Mouse (Mus musculus) neural tube, embryonic 11.5 days (tissue): ENCODE measurements around the gene Tbc1d16. TPM values are rescaled to one million over a fixed set of nuclear protein-coding genes. Genes with fewer than 3 reads are reported as not detected.

Source experiments
- ATAC-seq: fragments of 200-750 bp; cut with Nextera tagmentation; 2 replicates; pipeline ENCODE4 v1.8.0; 2017; ENCODE audit warnings: moderate number of reproducible peaks, mild to moderate bottlenecking, moderate TSS enrichment, moderate library complexity; ENCODE audit not compliant: insufficient read depth, low FRiP score, low TSS enrichment
- DNase-seq: peaks from one replicate; pipeline ENCODE4 v3.0.0-alpha.2; 2015; ENCODE audit warnings: low spot score
- H3K27ac ChIP-seq: fragments of 300-500 bp; sonication (generic); 2 replicates; pipeline ENCODE4 v1.5.1; 2014; ENCODE audit warnings: low read depth, mild to moderate bottlenecking, low read length
- H3K27me3 ChIP-seq: fragments of 300-500 bp; sonication (generic); 2 replicates; pipeline ENCODE4 v1.6.1; 2014; ENCODE audit warnings: mild to moderate bottlenecking, low read length, mixed read lengths; ENCODE audit not compliant: control insufficient read depth, insufficient read depth
- H3K36me3 ChIP-seq: fragments of 300-500 bp; sonication (generic); 2 replicates; pipeline ENCODE4 v1.6.1; 2014; ENCODE audit warnings: mild to moderate bottlenecking, low read length, moderate library complexity, mixed read lengths; ENCODE audit not compliant: control insufficient read depth, insufficient read depth
- H3K4me1 ChIP-seq: fragments of 300-500 bp; sonication (generic); 2 replicates; pipeline ENCODE4 v1.6.1; 2014; ENCODE audit warnings: low read length, mixed read lengths; ENCODE audit not compliant: control insufficient read depth, insufficient read depth
- H3K4me2 ChIP-seq: fragments of 300-500 bp; sonication (generic); 2 replicates; pipeline ENCODE4 v1.6.1; 2014; ENCODE audit warnings: low read depth, mild to moderate bottlenecking, moderate library complexity
- H3K4me3 ChIP-seq: fragments of 300-500 bp; sonication (generic); 2 replicates; pipeline ENCODE4 v1.5.1; 2014; ENCODE audit warnings: low read depth, low read length
- H3K9ac ChIP-seq: fragments of 300-500 bp; sonication (generic); 2 replicates; pipeline ENCODE4 v1.6.1; 2014; ENCODE audit warnings: mild to moderate bottlenecking, low read length
- H3K9me3 ChIP-seq: fragments of 300-500 bp; sonication (generic); 2 replicates; pipeline ENCODE4 v1.6.1; 2016; ENCODE audit warnings: low read length; ENCODE audit not compliant: control insufficient read depth
- WGBS: fragments of 180-500 bp; shearing (Covaris S2); extraction: QIAGEN DNeasy Blood & Tissue Kit; methylation state at CpG from one replicate; pipeline ENCODE4 v1.1.7; 2014; 5-methylcytosine and 5-hydroxymethylcytosine counted together
- polyA plus RNA-seq: library from polyadenylated mRNA; unstranded; fragments of >200 nt; fragmentation: Nextera tagmentation; extraction: Ambion mirVana; gene quantifications from 2 replicates; pipeline ENCODE4 v1.2.1, GENCODE M21; 2014

Gene Tbc1d16
- polyA plus RNA-seq, 1 experiment from 2014 or later: 15.2 TPM

- H3K36me3 ChIP-seq: peaks cover 7% of the 10 kb centered on the region
- ATAC-seq: no peak
- WGBS: 94% methylated on average over 10 of the region's 10 CpGs
Observed at GRCm38 (mm10) chr11:119151073-119151607, 77.2 kb downstream of the Tbc1d16 start.

GRCm38 (mm10) chr11:119150442-119150841 is 77.9 kb downstream of the Tbc1d16 start:
- 72% methylated on average over 10 of the region's 10 CpGs for WGBS
- no peak for DNase-seq
- ATAC-seq: peak; percentile 67; the same call in 1 of the 2 replicates
- no peak overlapping the region for H3K9ac ChIP-seq
- H3K9me3 ChIP-seq: no peaks in the 10 kb centered on the region
- 0 out of 2 replicates have a peak overlapping the region, but pooled peaks have one; percentile 8 for H3K27ac ChIP-seq
- no peak overlapping the region for H3K4me2 ChIP-seq
- H3K4me3 ChIP-seq: no peak overlapping the region
- peaks cover 7% of the 10 kb centered on the region for H3K36me3 ChIP-seq
- H3K4me1 ChIP-seq: peaks cover 6% of the 10 kb centered on the region
- H3K27me3 ChIP-seq: no peaks in the 10 kb centered on the region

More at GRCm38 (mm10) chr11:119151073-119151607, 77.2 kb downstream of the Tbc1d16 start:
- H3K4me1 ChIP-seq: peaks cover 9% of the 10 kb centered on the region
- H3K4me3 ChIP-seq: no peak overlapping the region
- H3K9ac ChIP-seq: no peak overlapping the region
- no peak for DNase-seq
- H3K9me3 ChIP-seq: no peaks in the 10 kb centered on the region
- 0 out of 2 replicates have a peak overlapping the region, but pooled peaks have one; percentile 8 for H3K27ac ChIP-seq
- no peak overlapping the region for H3K4me2 ChIP-seq
- no peaks in the 10 kb centered on the region; the same call in 1 of the 2 replicates for H3K27me3 ChIP-seq

- H3K4me1 ChIP-seq: peaks cover 6% of the 10 kb centered on the region
- no peaks in the 10 kb centered on the region for H3K27me3 ChIP-seq
- 89% methylated on average over 13 of the region's 13 CpGs for WGBS
Observed at GRCm38 (mm10) chr11:119148829-119149228, 79.5 kb downstream of the Tbc1d16 start.

GRCm38 (mm10) chr11:119147153-119147552 is 81.1 kb downstream of the Tbc1d16 start:
- Histone ChIP-seq H3K4me1 (peaks cover 4% of the 10 kb centered on the region), H3K9ac (no peak overlapping the region)
- 86% methylated on average over 8 of the region's 8 CpGs for WGBS

More at GRCm38 (mm10) chr11:119148829-119149228, 79.5 kb downstream of the Tbc1d16 start:
- H3K4me3 ChIP-seq: no peak overlapping the region
- H3K4me2 ChIP-seq: no peak overlapping the region
- no peak for ATAC-seq
- H3K36me3 ChIP-seq: peaks cover 4% of the 10 kb centered on the region
- DNase-seq: no peak
- H3K9ac ChIP-seq: no peak overlapping the region
- H3K27ac ChIP-seq: no peak overlapping the region
- H3K9me3 ChIP-seq: no peaks in the 10 kb centered on the region

GRCm38 (mm10) chr11:119146140-119146539 is 82.2 kb downstream of the Tbc1d16 start:
- ATAC-seq (no peak), DNase-seq (no peak)
- no peak overlapping the region for H3K4me2 ChIP-seq
- no peak overlapping the region for H3K27ac ChIP-seq
- H3K9ac ChIP-seq: no peak overlapping the region
- H3K27me3 ChIP-seq: no peaks in the 10 kb centered on the region
- no peaks in the 10 kb centered on the region for H3K9me3 ChIP-seq
- peaks cover 4% of the 10 kb centered on the region for H3K4me1 ChIP-seq
- H3K4me3 ChIP-seq: no peak overlapping the region
- H3K36me3 ChIP-seq: peaks cover 4% of the 10 kb centered on the region
- 12% methylated on average over 12 of the region's 12 CpGs for whole genome bisulfite sequencing

More at GRCm38 (mm10) chr11:119147153-119147552, 81.1 kb downstream of the Tbc1d16 start:
- ATAC-seq (no peak), DNase-seq (no peak)
- Histone ChIP-seq H3K27ac (no peak overlapping the region), H3K9me3 (no peaks in the 10 kb centered on the region), H3K4me3 (no peak overlapping the region), H3K36me3 (peaks cover 4% of the 10 kb centered on the region), H3K4me2 (no peak overlapping the region), H3K27me3 (no peaks in the 10 kb centered on the region)

- Histone ChIP-seq H3K27me3 (no peaks in the 10 kb centered on the region), H3K4me2 (no peak overlapping the region), H3K36me3 (peaks cover 2% of the 10 kb centered on the region), H3K27ac (no peak overlapping the region), H3K9me3 (no peaks in the 10 kb centered on the region), H3K9ac (no peak overlapping the region), H3K4me3 (no peak overlapping the region), H3K4me1 (no peaks in the 10 kb centered on the region; the same call in 1 of the 2 replicates)
- DNase-seq (no peak), ATAC-seq (no peak)
- WGBS: 58% methylated on average over 16 of the region's 16 CpGs
Observed at GRCm38 (mm10) chr11:119144801-119145475, 83.4 kb downstream of the Tbc1d16 start.

GRCm38 (mm10) chr11:119143376-119144002 is 84.8 kb downstream of the Tbc1d16 start:
- WGBS: 84% methylated on average over 16 of the region's 16 CpGs
- ATAC-seq: no peak
- no peak overlapping the region for H3K27ac ChIP-seq

GRCm38 (mm10) chr11:119142615-119143014 is 85.7 kb downstream of the Tbc1d16 start:
- Histone ChIP-seq H3K36me3 (no peaks in the 10 kb centered on the region), H3K4me1 (no peaks in the 10 kb centered on the region; the same call in 1 of the 2 replicates), H3K9ac (no peak overlapping the region), H3K4me3 (no peak overlapping the region), H3K9me3 (no peaks in the 10 kb centered on the region), H3K27me3 (no peaks in the 10 kb centered on the region), H3K4me2 (no peak overlapping the region), H3K27ac (no peak overlapping the region)
- WGBS: 83% methylated on average over 8 of the region's 8 CpGs
- ATAC-seq (no peak), DNase-seq (no peak)

More at GRCm38 (mm10) chr11:119143376-119144002, 84.8 kb downstream of the Tbc1d16 start:
- Histone ChIP-seq H3K4me2 (no peak overlapping the region), H3K36me3 (peaks cover 2% of the 10 kb centered on the region; the same call in 1 of the 2 replicates), H3K4me3 (no peak overlapping the region), H3K4me1 (no peaks in the 10 kb centered on the region; the same call in 1 of the 2 replicates), H3K27me3 (no peaks in the 10 kb centered on the region), H3K9ac (no peak overlapping the region), H3K9me3 (no peaks in the 10 kb centered on the region)
- DNase-seq: no peak
